Mouse (Mus musculus): ENCODE measurements around the gene Ppp1r13l.

- TF ChIP-seq CTCF (IDR thresholded peaks at IDR 0.05; ENCODE audit: control insufficient read depth, insufficient read depth, insufficient replicate concordance, low read depth, low read length) (no peak), POLR2A (IDR thresholded peaks at IDR 0.05; ENCODE audit: control insufficient read depth, low read depth, low read length) (no peak)
These were observed 17.7 kb upstream of the Ppp1r13l start for GRCm38 (mm10) chr7:19341761-19342409.

All from testis, adult 2 months (tissue).